Mouse (Mus musculus): Measurements from ENCODE around the gene Orai3. TPM values are rescaled to one million over a fixed set of nuclear protein-coding genes. Genes with fewer than 3 reads are reported as not detected.

Orai3 gene
- total RNA-seq (2023) = 10 to 100 TPM; 13.5 to 17.7 TPM

GRCm38 (mm10) chr7:127769651-127770038, at the start of gene Orai3:
Gene Orai3 (plus strand): TSS chr7:127769815.

GRCm38 (mm10) chr7:127732066-127732465, 37.5 kb upstream of the Orai3 start, which contains the start of gene Ctf2:
Gene Ctf2 (minus strand): TSS chr7:127732166.

GRCm38 (mm10) chr7:127744366-127745045, 25.1 kb upstream of the Orai3 start, which contains the start of gene Fbxl19:
Gene Fbxl19 (plus strand): TSS chr7:127744543.

GRCm38 (mm10) chr7:127776426-127776825, 6.8 kb downstream of the Orai3 start, which contains the start of gene Setd1a:
Gene Setd1a (plus strand): TSS chr7:127776670.

GRCm38 (mm10) chr7:127785308-127785707, 15.7 kb downstream of the Orai3 start, which contains the start of gene Gm49388:
Gene Gm49388 (plus strand): TSS chr7:127785608.

GRCm38 (mm10) chr7:127800435-127801009, 30.9 kb downstream of the Orai3 start, which contains the start of gene Hsd3b7:
Gene Hsd3b7 (plus strand): TSS chr7:127800604.

GRCm38 (mm10) chr7:127824176-127824871, 54.7 kb downstream of the Orai3 start, which contains the start of the genes Stx4a and Stx1b:
Gene Stx4a (plus strand): TSS chr7:127824294.
Gene Stx1b (minus strand): TSS chr7:127824549.

Other genes starting within 250 kb of the Orai3 start
- gene Tmem265, start 208.4 kb upstream of the Orai3 start, total RNA-seq (2023) = 10 to 100 TPM in 1 of 2 experiments, not detected in 1; 15.2 TPM
- 100 to 1,000 TPM; 164 to 168 TPM for gene Phkg2, start 196.5 kb upstream of the Orai3 start, total RNA-seq (2023)
- not detected for gene Ccdc189, start 181.2 kb upstream of the Orai3 start, total RNA-seq (2023)
- 100 to 1,000 TPM; 139 to 146 TPM for gene Rnf40, start 181.0 kb upstream of the Orai3 start, total RNA-seq (2023)
- gene Zfp629, start 154.0 kb upstream of the Orai3 start, total RNA-seq (2023) = 1 to 10 TPM; 1.9 to 2.7 TPM
- 10 to 100 TPM; 32.3 to 36.4 TPM for gene Bcl7c, start 60.9 kb upstream of the Orai3 start, total RNA-seq (2023)
- not detected for gene Ctf1, start 57.1 kb upstream of the Orai3 start, total RNA-seq (2023)
- not detected for gene Ctf2, start 37.6 kb upstream of the Orai3 start, total RNA-seq (2023)
- 10 to 100 TPM in 1 of 2 experiments, 1 to 10 TPM in 1; 6.8 to 11.5 TPM for gene Fbxl19, start 25.3 kb upstream of the Orai3 start, total RNA-seq (2023)
- 10 to 100 TPM; 79.5 to 80.7 TPM for gene Setd1a, start 6.9 kb downstream of the Orai3 start, total RNA-seq (2023)
- not detected for gene Gm49388, start 15.8 kb downstream of the Orai3 start, total RNA-seq (2023)
- 1 to 10 TPM; 4.7 to 7.1 TPM for gene Hsd3b7, start 30.8 kb downstream of the Orai3 start, total RNA-seq (2023)
- gene Stx4a, start 54.5 kb downstream of the Orai3 start, total RNA-seq (2023) = 100 to 1,000 TPM; 144 to 145 TPM
- not detected for gene Stx1b, start 54.7 kb downstream of the Orai3 start, total RNA-seq (2023)
- gene Zfp646, start 106.4 kb downstream of the Orai3 start, total RNA-seq (2023) = 100 to 1,000 TPM in 1 of 2 experiments, 10 to 100 TPM in 1; 99.7 to 102 TPM
- gene Zfp668, start 107.0 kb downstream of the Orai3 start, total RNA-seq (2023) = 10 to 100 TPM; 24.2 to 27.3 TPM
- under 1 TPM; 0.53 to 0.76 TPM for gene Prss53, start 121.2 kb downstream of the Orai3 start, total RNA-seq (2023)
- not detected for gene Gm21974, start 125.6 kb downstream of the Orai3 start, total RNA-seq (2023)
- gene Vkorc1, start 125.8 kb downstream of the Orai3 start, total RNA-seq (2023) = 10 to 100 TPM; 12.4 to 16.7 TPM
- 10 to 100 TPM; 24.6 to 33.4 TPM for gene Bckdk, start 134.3 kb downstream of the Orai3 start, total RNA-seq (2023)
- 10 to 100 TPM; 41.0 to 43.8 TPM for gene Kat8, start 142.7 kb downstream of the Orai3 start, total RNA-seq (2023)
- not detected for gene Prss8, start 160.3 kb downstream of the Orai3 start, total RNA-seq (2023)
- 1 to 10 TPM in 1 of 2 experiments, under 1 TPM in 1; 0.74 to 1.5 TPM for gene Prss36, start 176.9 kb downstream of the Orai3 start, total RNA-seq (2023)
- 100 to 1,000 TPM; 709 to 864 TPM for gene Fus, start 197.6 kb downstream of the Orai3 start, total RNA-seq (2023)
- 10 to 100 TPM; 45.2 to 62.4 TPM for gene Pycard, start 224.1 kb downstream of the Orai3 start, total RNA-seq (2023)
- 1 to 10 TPM; 1.3 to 6.0 TPM for gene Trim72, start 234.1 kb downstream of the Orai3 start, total RNA-seq (2023)